Mouse (Mus musculus) midbrain, postnatal 0 days (tissue): ENCODE measurements at regions not wholly inside any gene's neighbourhood (a gene's known extent, or its start where the extent isn't known, plus 50 kb on each side); places are given as distances from the start of the nearest gene placed in this dataset.

ENCODE experiments used
- ATAC-seq: fragments of 200-750 bp; cut with Nextera tagmentation; 2 replicates; pipeline ENCODE4 v1.8.0; 2017; ENCODE audit warnings: moderate number of reproducible peaks, mild to moderate bottlenecking, moderate TSS enrichment, moderate library complexity; ENCODE audit not compliant: low FRiP score
- DNase-seq: peaks from one replicate; pipeline ENCODE4 v3.0.0-alpha.2; 2015; ENCODE audit warnings: low spot score
- H3K27ac ChIP-seq: fragments of 300-500 bp; sonication (generic); 2 replicates; pipeline ENCODE4 v1.5.1; 2014; ENCODE audit warnings: low read depth, mild to moderate bottlenecking, low read length, mixed read lengths
- H3K27me3 ChIP-seq: fragments of 300-500 bp; sonication (generic); 2 replicates; pipeline ENCODE4 v1.6.1; 2014; ENCODE audit warnings: low read length, control low read depth, mixed read lengths; ENCODE audit not compliant: insufficient read depth
- H3K36me3 ChIP-seq: fragments of 300-500 bp; sonication (generic); 2 replicates; pipeline ENCODE4 v1.6.1; 2014; ENCODE audit warnings: low read length, control low read depth, mixed read lengths; ENCODE audit not compliant: insufficient read depth
- H3K4me1 ChIP-seq: fragments of 300-500 bp; sonication (generic); 2 replicates; pipeline ENCODE4 v1.6.1; 2014; ENCODE audit warnings: mild to moderate bottlenecking, control low read depth, antibody characterized with exemption, low read length, mixed read lengths; ENCODE audit not compliant: insufficient read depth
- H3K4me2 ChIP-seq: fragments of 300-500 bp; sonication (generic); 2 replicates; pipeline ENCODE4 v1.6.1; 2014; ENCODE audit warnings: low read depth, mild to moderate bottlenecking, low read length, mixed read lengths; ENCODE audit not compliant: poor library complexity, severe bottlenecking
- H3K4me3 ChIP-seq: fragments of 300-500 bp; sonication (generic); 2 replicates; pipeline ENCODE4 v1.5.1; 2014; ENCODE audit warnings: low read depth, mild to moderate bottlenecking, low read length, moderate library complexity
- H3K9ac ChIP-seq: fragments of 300-500 bp; sonication (generic); replicated peaks from 2 replicates; pipeline ENCODE4 v1.6.1; 2014; ENCODE audit warnings: mild to moderate bottlenecking, low read length, moderate library complexity, mixed read lengths; ENCODE audit not compliant: poor library complexity, severe bottlenecking
- H3K9me3 ChIP-seq: fragments of 300-500 bp; sonication (generic); 2 replicates; pipeline ENCODE4 v1.6.1; 2016; ENCODE audit warnings: low read length, control low read depth
- CTCF ChIP-seq: IDR thresholded peaks from 2 replicates; pipeline ENCODE4 v1.5.1; 2016; ENCODE audit warnings: antibody characterized with exemption, mild to moderate bottlenecking
- WGBS: fragments of 180-500 bp; shearing (Covaris S2); extraction: QIAGEN DNeasy Blood & Tissue Kit; methylation state at CpG from one replicate; pipeline ENCODE4 v1.1.7; 2014; 5-methylcytosine and 5-hydroxymethylcytosine counted together

DNA sequence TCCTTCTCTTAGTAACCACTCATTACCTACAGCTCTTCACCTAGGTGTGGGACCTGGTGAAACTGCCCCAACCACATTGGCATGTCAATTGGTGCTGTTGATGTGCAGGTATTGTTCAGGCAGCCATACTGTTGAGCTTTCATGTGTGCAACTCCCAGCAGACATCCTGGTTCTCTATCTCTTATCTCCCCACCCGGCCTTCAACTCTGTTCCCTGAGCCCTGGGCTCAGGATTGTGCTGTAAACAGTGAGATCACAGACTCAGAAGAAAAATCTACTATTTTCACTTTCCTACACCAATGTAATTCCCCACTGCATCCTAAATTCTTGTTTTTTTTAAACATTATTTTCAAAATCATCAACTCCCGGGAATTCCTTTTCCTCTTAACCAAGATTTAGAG is 122.1 kb downstream of the Cartpt start:
- TF ChIP-seq CTCF: no peak
- Histone ChIP-seq H3K4me3 (no peak overlapping the region), H3K4me1 (peaks cover 22% of the 10 kb centered on the region; the same call in 1 of the 2 replicates), H3K36me3 (no peaks in the 10 kb centered on the region), H3K9me3 (no peaks in the 10 kb centered on the region), H3K4me2 (no peak overlapping the region), H3K27ac (no peak overlapping the region), H3K27me3 (no peaks in the 10 kb centered on the region), H3K9ac (no peak overlapping the region)
- whole genome bisulfite sequencing: 89% methylated on average over 2 of the region's 2 CpGs
- ATAC-seq: no peak
- no peak for DNase-seq

DNA sequence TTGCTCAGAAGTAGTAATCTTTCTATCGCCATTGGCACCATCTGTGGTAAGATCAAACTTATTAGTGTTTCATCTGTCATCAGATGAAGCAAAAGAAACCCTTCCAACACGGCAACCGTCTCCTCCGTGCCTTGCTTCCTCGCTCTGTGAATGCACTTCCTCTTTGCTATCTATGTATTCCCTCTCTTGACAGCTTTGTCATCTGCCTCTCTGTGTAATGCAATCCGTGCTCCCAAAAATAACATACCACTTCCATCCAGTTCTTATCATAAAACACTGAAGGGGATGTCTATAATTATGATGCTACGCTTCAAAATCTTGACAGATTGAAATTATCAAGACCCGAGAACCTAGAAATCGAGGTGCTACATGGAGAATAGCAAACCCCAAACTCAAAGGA is 123.2 kb downstream of the Cartpt start:
- no peak for TF ChIP-seq CTCF
- Histone ChIP-seq H3K9ac (no peak overlapping the region), H3K27ac (no peak overlapping the region), H3K4me3 (no peak overlapping the region), H3K4me1 (peaks cover 18% of the 10 kb centered on the region; the same call in 1 of the 2 replicates), H3K36me3 (no peaks in the 10 kb centered on the region), H3K9me3 (no peaks in the 10 kb centered on the region), H3K4me2 (no peak overlapping the region), H3K27me3 (no peaks in the 10 kb centered on the region)
- WGBS: 86% methylated on average over 9 of the region's 9 CpGs
- DNase-seq (no peak), ATAC-seq (no peak)

DNA sequence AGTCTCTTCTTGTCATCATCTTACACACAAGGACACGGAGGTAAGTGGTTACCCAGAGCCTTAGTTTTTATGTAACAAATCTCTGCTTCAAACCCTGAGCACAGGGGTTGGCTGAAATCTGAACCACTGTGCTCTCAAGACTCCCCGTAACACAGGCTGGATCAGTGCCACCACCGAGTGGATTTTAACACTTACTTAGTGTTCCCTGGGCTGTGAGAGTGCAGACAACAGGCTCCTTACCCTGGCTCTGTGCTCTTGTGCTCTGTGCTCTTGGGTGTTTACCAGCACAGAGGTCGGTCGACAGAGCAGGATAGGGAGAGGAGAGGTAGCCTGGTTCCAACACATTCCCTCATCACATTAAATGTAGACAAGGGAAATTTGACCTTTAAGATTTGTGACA is 134.9 kb downstream of the Cartpt start:
- DNase-seq: no peak

DNA sequence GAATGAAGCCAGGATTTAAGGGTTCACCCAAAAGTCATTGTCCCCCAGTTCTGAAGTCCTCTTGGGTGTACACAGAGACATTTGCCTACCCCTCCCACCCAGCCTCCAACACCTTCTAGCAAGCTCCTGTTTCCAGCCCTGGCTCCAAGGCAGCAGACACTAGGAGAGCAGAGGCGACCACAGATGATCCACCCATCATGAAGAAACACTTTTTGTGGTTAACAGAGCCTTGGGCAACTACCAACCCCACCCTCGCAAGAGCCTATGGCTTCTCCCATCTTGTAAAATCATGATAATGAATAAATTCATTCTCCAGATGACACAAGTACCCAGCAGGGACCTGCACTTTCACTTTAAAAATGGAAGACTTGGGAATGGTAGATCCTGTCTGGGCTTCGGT is 136.1 kb downstream of the Cartpt start:
- no peak overlapping the region for H3K4me3 ChIP-seq
- no peaks in the 10 kb centered on the region for H3K9me3 ChIP-seq
- H3K27ac ChIP-seq: no peak overlapping the region
- no peak for TF ChIP-seq CTCF
- no peaks in the 10 kb centered on the region for H3K4me1 ChIP-seq
- no peak overlapping the region for H3K4me2 ChIP-seq
- no peak for ATAC-seq
- no peak overlapping the region for H3K9ac ChIP-seq
- no peaks in the 10 kb centered on the region for H3K36me3 ChIP-seq
- 84% methylated on average over 3 of the region's 3 CpGs for WGBS
- DNase-seq: no peak
- no peaks in the 10 kb centered on the region for H3K27me3 ChIP-seq

More for the DNA sequence above, 134.9 kb downstream of the Cartpt start:
- Histone ChIP-seq H3K4me2 (no peak overlapping the region), H3K9ac (no peak overlapping the region), H3K36me3 (no peaks in the 10 kb centered on the region), H3K27ac (no peak overlapping the region), H3K9me3 (no peaks in the 10 kb centered on the region), H3K4me3 (no peak overlapping the region), H3K27me3 (no peaks in the 10 kb centered on the region), H3K4me1 (no peaks in the 10 kb centered on the region)
- WGBS: 51% methylated on average over 5 of the region's 5 CpGs
- ATAC-seq: no peak
- no peak for TF ChIP-seq CTCF

DNA sequence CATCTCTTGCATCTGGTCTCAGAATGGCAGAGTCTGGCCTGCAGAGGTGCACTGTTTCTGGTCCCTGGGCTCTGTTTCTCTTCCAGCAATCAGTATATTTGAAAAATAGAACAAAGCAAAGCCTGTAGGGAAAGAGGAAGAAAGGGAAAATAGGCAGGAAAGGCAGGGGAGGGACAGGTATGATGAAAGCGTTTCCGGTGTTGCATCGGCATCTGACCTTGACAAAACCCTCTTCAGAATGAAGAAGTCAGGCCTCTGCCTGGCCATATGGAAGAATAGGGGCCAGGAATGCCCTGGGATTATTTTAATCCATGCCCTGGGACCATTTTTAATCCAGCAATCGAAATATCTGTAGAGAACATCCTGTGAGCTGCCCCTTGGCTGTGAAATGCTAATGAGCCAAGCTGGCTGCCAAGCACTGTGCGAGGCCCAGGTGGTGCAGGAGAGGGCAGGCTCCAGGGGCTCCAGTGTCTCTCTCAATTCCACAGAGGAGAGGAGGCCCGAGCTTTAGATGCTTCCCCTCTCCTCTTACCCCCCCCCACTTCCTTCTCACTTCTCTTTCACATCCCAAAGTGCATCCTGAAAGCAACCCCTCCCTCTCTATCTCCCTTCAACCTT is 136.7 kb downstream of the Cartpt start:
- H3K4me2 ChIP-seq: no peak overlapping the region
- no peaks in the 10 kb centered on the region for H3K4me1 ChIP-seq
- ATAC-seq: no peak
- no peak for DNase-seq
- H3K36me3 ChIP-seq: no peaks in the 10 kb centered on the region
- H3K4me3 ChIP-seq: no peak overlapping the region
- no peak overlapping the region for H3K27ac ChIP-seq
- no peaks in the 10 kb centered on the region for H3K9me3 ChIP-seq
- no peak overlapping the region for H3K9ac ChIP-seq
- WGBS: 39% methylated on average over 6 of the region's 6 CpGs
- no peak for TF ChIP-seq CTCF
- no peaks in the 10 kb centered on the region for H3K27me3 ChIP-seq

DNA sequence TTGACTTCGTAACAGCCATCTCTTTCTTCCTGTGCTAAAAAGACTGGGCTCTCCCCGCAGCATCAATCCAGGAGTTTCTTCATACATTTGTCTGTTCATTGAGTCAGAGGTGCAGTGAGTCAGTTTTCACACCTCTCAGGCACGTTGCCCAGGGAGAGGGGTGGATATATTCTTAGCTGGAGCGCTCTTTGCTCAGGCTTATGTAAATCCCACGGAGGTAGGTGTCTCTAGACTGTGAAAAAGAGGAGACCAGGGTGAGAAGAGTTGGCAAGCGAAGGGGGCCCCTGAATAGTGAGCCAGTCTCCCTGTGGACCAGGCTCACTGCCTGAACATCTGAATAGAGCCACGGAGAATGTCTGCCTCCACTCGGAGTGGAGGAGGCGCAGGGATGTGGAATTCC is 139.0 kb downstream of the Cartpt start:
- Histone ChIP-seq H3K9ac (no peak overlapping the region), H3K27ac (no peak overlapping the region), H3K4me3 (no peak overlapping the region), H3K9me3 (no peaks in the 10 kb centered on the region), H3K36me3 (no peaks in the 10 kb centered on the region), H3K4me1 (no peaks in the 10 kb centered on the region), H3K27me3 (no peaks in the 10 kb centered on the region), H3K4me2 (no peak overlapping the region)
- WGBS: 39% methylated on average over 9 of the region's 9 CpGs
- ATAC-seq (no peak), DNase-seq (no peak)
- TF ChIP-seq CTCF: no peak
